Mouse (Mus musculus) frontal cortex, postnatal 25 days (tissue): ENCODE measurements at regions not wholly inside any gene's neighbourhood (a gene's known extent, or its start where the extent isn't known, plus 50 kb on each side); places are given as distances from the start of the nearest gene placed in this dataset.

Experiments
- DNase-seq, 2 experiments: peaks; one replicate each; pipeline ENCODE4 v3.0.0; 2022; ENCODE audit warnings: low spot score in 2 of 2

DNA sequence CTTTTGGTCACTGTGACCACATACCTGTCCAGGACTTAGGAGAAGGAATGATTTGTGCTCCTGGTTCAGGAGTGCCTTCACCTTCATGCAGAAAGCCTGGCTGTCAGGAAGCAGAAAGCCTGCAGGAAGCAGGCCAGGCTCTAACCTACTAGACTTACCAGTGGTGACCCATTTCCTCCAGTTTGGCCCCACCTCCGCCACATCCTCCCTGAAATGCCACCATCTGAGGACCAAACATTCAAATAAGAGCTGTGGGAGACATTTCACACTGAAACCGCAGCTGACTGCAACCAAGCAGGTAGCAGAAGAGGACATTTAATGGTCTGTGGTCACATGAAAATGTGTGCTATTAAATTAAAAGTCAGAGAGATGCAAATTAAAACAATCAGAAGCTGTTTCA is 50.3 kb upstream of the Armc2 start:
- DNase-seq: no peak
